Mouse (Mus musculus) cerebellum, adult 2 months (tissue): Measurements from ENCODE around the gene Olfr52. TPM values are rescaled to one million over a fixed set of nuclear protein-coding genes. Genes with fewer than 3 reads are reported as not detected.
"Not testable (repeated sequence)": the region's sequence is repeated elsewhere in the genome, so short reads cannot be mapped to it uniquely, and the experiment has no call there.

ENCODE experiments used
- DNase-seq, 2 experiments: peaks; one replicate each; pipeline ENCODE4 v3.0.0; 2021
- H3K27ac ChIP-seq: fragments of 200-500 bp; 2 replicates; pipeline ENCODE4 v1.5.1; 2012; ENCODE audit warnings: low read length, control low read depth, inconsistent platforms; ENCODE audit not compliant: insufficient read depth
- H3K27me3 ChIP-seq: fragments of 200-500 bp; 2 replicates; pipeline ENCODE4 v1.6.1; 2012; ENCODE audit warnings: inconsistent platforms, mild to moderate bottlenecking, low read length, moderate library complexity; ENCODE audit not compliant: control insufficient read depth, insufficient read depth
- H3K4me1 ChIP-seq: fragments of 200-500 bp; 2 replicates; pipeline ENCODE4 v1.6.1; 2011; ENCODE audit warnings: low read length; ENCODE audit not compliant: control insufficient read depth, insufficient read depth
- H3K4me3 ChIP-seq: fragments of 200-500 bp; replicated peaks from 2 replicates; pipeline ENCODE3; 2011; ENCODE audit warnings: mild to moderate bottlenecking, low read depth, low read length, control low read depth; ENCODE audit not compliant: insufficient read depth
- CTCF ChIP-seq: fragments of 200-500 bp; IDR thresholded peaks from 2 replicates; pipeline ENCODE4 v1.5.1; 2011; ENCODE audit warnings: low read depth, mild to moderate bottlenecking, control low read depth, low read length, moderate library complexity, borderline replicate concordance; ENCODE audit not compliant: insufficient read depth
- POLR2A ChIP-seq: fragments of 200-500 bp; IDR thresholded peaks from 2 replicates; pipeline ENCODE4 v1.6.1; 2011; ENCODE audit warnings: low read length, control low read depth, borderline replicate concordance; ENCODE audit not compliant: insufficient read depth
- WGBS: fragments of 180-500 bp; shearing (Covaris S2); methylation state at CpG from one replicate; pipeline ENCODE4 v1.1.7; 2018; 5-methylcytosine and 5-hydroxymethylcytosine counted together
- polyA plus RNA-seq: library from polyadenylated mRNA; depleted of rRNA; stranded (reverse); fragments of >200 nt; gene quantifications from 2 replicates; pipeline ENCODE4 v1.2.3, GENCODE M21; 2012; rRNA removed

Gene Olfr52
- polyA plus RNA-seq, result not detected in 2 replicates

DNA sequence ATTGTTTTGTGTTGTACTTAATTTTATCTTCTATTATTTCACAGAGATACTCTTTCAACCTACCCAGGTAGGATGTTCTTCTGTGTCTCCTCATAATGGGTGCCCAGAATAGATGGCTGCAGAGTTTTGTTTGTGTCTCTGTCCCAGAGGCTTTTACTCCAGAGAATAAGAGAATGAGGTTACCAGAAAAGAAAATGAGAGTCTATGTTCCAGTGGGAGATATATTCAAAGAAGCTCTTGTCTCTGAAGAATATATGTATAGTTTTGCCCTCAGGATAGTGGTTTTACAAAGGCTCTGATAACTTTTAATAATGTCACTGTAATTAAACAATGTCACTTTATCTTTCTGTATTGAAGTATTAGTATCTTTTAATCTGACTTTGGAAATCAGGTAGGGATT lies at the start of gene Olfr52:
Olfr52 (minus strand) TSS at position 101 of the 400 bp plus-strand sequence.
- Histone ChIP-seq H3K27me3 (no peaks in the 10 kb centered on the region), H3K4me3 (no peak within 1 kb of the TSS), H3K4me1 (no peaks in the 10 kb centered on the region), H3K27ac (no peak within 1 kb of the TSS)
- DNase-seq, result no peak
- TF ChIP-seq CTCF (no peak), POLR2A (no peak)

DNA sequence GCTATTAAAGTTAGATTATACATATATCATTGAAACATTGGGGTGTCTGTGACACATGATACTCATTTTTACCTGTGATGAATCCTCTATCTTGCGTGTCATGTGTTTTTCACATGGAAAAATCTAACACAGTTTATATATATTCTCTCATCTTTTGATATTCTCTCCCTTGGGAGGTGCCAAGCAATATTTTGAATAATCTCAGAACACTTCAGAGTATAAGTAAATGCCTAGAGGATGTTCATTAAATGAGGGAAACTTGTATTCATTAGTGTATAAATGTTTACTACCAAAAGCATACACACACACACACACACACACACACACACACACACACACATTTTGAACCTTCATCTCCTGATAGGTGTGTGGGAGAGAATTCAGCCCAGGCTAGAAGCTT lies 45.8 kb upstream of the Olfr52 start, which contains the start of gene Olfr1047:
Olfr1047 (minus strand) TSS at position 101 of the 400 bp plus-strand sequence.
- no peak within 1 kb of the TSS for H3K27ac ChIP-seq
- H3K4me3 ChIP-seq, result no peak within 1 kb of the TSS
- no peak for DNase-seq
- 90% methylated on average over 1 of the region's 1 CpGs for WGBS
- no peaks in the 10 kb centered on the region for H3K27me3 ChIP-seq
- H3K4me1 ChIP-seq, result no peaks in the 10 kb centered on the region
- no peak for TF ChIP-seq CTCF
- no peak for TF ChIP-seq POLR2A

DNA sequence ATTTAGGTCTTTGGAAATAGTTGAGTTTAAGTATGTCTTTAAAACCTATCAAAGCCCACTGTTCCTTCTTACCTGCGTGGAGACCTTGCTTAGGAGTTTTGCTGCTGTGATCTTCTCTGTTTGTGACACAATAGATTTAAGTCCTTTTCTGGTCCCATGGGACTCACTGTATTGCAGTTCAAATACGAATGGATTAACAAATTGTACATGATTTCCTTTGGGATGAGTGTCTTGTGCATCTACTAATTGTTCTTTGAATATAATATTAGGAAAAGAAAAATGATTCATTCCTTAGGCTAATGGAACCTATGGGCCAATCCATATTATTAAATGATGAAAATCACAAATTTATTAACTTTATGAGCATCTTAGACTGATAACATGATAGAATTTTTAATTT lies 33.7 kb upstream of the Olfr52 start, which contains the start of gene Olfr1046:
Olfr1046 (minus strand) TSS at position 101 of the 400 bp plus-strand sequence.
- TF ChIP-seq POLR2A, result no peak
- TF ChIP-seq CTCF, result no peak
- Histone ChIP-seq H3K27ac (no peak within 1 kb of the TSS), H3K4me1 (no peaks in the 10 kb centered on the region)

DNA sequence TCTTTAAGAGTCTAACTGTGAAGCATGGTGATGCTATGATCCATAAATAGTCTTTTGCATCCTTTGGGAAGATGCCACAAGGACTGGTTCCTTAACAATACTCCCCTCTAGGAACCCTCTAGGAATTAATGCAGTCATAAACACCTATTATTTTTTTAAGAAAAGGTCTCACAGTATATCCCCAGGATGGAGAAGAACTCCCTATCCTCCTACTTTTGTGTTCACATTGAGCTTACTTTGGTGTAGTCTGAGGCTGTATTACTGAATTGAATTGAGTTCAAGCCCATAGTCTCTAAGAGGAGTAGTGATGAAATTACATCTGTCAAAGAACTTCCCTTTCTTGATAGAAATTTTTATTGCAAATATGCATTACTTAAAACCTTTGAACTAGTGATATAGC lies 17.4 kb upstream of the Olfr52 start, which contains the start of gene Olfr1045:
Olfr1045 (minus strand) TSS at position 101 of the 400 bp plus-strand sequence.
- Histone ChIP-seq H3K27me3 (no peaks in the 10 kb centered on the region), H3K4me3 (no peak within 1 kb of the TSS), H3K27ac (no peak within 1 kb of the TSS), H3K4me1 (no peaks in the 10 kb centered on the region)
- TF ChIP-seq CTCF (no peak), POLR2A (no peak)
- no peak for DNase-seq

More for the DNA sequence above, 33.7 kb upstream of the Olfr52 start, which contains the start of gene Olfr1046:
- WGBS, result 68% methylated on average over 2 of the region's 2 CpGs
- DNase-seq, result no peak
- no peaks in the 10 kb centered on the region for H3K27me3 ChIP-seq
- no peak within 1 kb of the TSS for H3K4me3 ChIP-seq

DNA sequence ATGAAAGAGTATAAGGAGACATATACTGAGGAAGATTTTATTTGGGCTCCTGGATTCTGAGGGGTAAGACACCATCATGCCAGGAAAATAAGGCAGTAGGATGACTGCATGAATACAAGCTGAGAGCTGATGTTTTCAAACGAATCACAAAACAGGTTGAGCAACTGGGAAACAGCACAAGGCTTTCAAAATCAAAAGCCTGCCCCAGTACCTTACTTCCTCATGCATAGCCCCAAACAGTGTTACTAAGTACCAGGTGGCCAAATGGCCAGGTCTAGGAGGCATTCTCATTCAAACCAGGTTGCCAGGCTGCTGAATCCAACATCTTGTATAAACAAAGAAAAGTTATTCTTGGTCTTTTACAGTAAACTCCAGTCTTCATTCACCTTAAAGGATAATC lies 10.4 kb upstream of the Olfr52 start:
- H3K4me1 ChIP-seq, result no peaks in the 10 kb centered on the region
- H3K27ac ChIP-seq, result no peak overlapping the region
- no peaks in the 10 kb centered on the region for H3K27me3 ChIP-seq
- WGBS, result 45% methylated on average over 1 of the region's 1 CpGs
- no peak overlapping the region for H3K4me3 ChIP-seq
- DNase-seq, result no peak
- TF ChIP-seq POLR2A, result no peak
- TF ChIP-seq CTCF, result no peak

DNA sequence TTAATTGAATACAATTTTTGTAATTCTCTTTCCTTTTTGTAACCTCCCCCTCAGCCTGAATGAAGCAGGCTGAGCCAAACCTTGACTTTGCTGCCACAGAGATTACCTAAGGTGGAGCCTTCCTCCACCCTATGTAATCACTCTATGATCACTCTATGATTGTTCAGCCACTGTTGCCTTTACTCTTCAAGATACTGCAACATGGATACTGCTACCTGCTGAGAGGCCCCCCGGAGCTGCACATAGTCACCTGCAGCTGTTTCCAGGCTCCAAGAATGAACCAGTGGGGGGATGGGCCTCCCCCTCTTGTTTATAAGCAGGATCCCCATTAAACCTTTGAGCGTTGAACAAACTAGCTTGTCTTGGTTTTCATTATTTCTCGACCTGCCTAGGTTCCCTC lies 5.5 kb downstream of the Olfr52 start:
- no peak for DNase-seq
- WGBS, result 73% methylated on average over 3 of the region's 3 CpGs
- Histone ChIP-seq H3K27ac (no peak overlapping the region), H3K4me1 (no peaks in the 10 kb centered on the region), H3K4me3 (no peak overlapping the region), H3K27me3 (no peaks in the 10 kb centered on the region)
- TF ChIP-seq CTCF, result no peak

DNA sequence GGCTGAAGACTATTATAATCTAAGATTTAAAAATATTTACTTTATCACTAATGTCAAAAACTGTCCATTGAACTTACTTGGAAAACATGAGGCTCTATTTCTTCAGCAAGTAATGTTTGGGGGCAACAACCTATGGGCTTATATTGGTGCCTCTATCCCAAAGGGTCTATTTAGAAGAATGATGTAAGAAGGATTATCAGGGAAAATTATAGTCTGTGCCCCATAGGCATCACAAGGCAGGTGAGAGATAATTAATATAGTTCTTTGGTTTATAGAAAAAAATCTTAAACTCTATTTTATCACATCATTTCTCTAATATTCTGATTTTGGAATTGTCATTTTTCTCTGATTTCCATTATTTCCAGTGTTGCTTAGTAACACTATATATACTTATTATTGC lies 7.8 kb downstream of the Olfr52 start, which contains the start of gene Olfr1044:
Olfr1044 (minus strand) TSS at position 101 of the 400 bp plus-strand sequence.
- Histone ChIP-seq H3K27me3 (no peaks in the 10 kb centered on the region), H3K4me1 (no peaks in the 10 kb centered on the region), H3K4me3 (no peak within 1 kb of the TSS), H3K27ac (no peak within 1 kb of the TSS)
- no peak for DNase-seq
- TF ChIP-seq CTCF, result no peak
- no peak for TF ChIP-seq POLR2A

DNA sequence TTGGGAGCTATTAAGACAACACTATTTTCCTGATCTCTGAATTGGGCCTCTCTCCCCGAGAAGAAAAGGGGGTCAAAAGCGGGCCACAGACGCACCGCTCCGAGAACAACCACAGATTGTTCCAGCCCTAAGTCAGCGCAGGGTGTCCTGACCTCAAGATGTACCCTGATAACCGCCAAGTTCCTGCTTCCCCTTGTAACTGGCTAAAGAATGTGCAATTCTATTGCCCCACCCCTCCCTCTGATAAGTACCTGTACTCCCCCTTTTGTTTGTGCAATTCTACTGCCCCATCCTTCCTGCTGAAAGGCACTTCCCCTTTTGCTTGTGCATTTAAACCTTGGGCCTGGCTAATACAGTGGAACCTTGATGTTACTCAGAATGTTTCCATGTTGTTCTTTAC lies 10.1 kb downstream of the Olfr52 start:
- DNase-seq, H3K4me1 ChIP-seq, H3K27ac ChIP-seq, H3K4me3 ChIP-seq, H3K27me3 ChIP-seq: not testable (repeated sequence)
- WGBS, result 89% methylated on average over 7 of the region's 7 CpGs
